Mouse (Mus musculus) CH12.LX (cell line): ENCODE results near the gene P2ry14. TPM values are rescaled to one million over a fixed set of nuclear protein-coding genes. Genes with fewer than 3 reads are reported as not detected.

Experiments
- DNase-seq: peaks from one replicate; pipeline ENCODE4 v3.0.0-alpha.2; 2013; ENCODE audit errors: extremely low read depth
- H3K27ac ChIP-seq: 2 replicates; pipeline ENCODE4 v1.5.1; 2012; ENCODE audit warnings: low read depth, mild to moderate bottlenecking, control low read depth, moderate library complexity; ENCODE audit not compliant: insufficient read depth
- H3K27me3 ChIP-seq: replicated peaks from 2 replicates; pipeline ENCODE3; 2012; ENCODE audit warnings: inconsistent platforms
- H3K36me3 ChIP-seq, 2 experiments: replicated peaks in 1 of 2; 2 replicates each; pipeline versions ENCODE3 to v1.6.1; 2012; ENCODE audit warnings: inconsistent platforms in 1 of 2, low read length in 1 of 2, mild to moderate bottlenecking in 1 of 2, mixed read lengths in 1 of 2, moderate library complexity in 1 of 2; ENCODE audit not compliant: control insufficient read depth in 1 of 2, insufficient read depth in 1 of 2
- H3K4me1 ChIP-seq, 2 experiments: 2 replicates each; pipeline ENCODE4 v1.6.1; 2012; ENCODE audit warnings: inconsistent platforms in 1 of 2, moderate library complexity in 1 of 2; ENCODE audit not compliant: insufficient read depth in 2 of 2, control insufficient read depth in 1 of 2
- H3K4me2 ChIP-seq: 2 replicates; pipeline ENCODE4 v1.6.1; 2012; ENCODE audit warnings: low read depth, mild to moderate bottlenecking, control low read depth; ENCODE audit not compliant: poor library complexity, insufficient read depth, severe bottlenecking
- H3K4me3 ChIP-seq, 3 experiments: fragments of 150-350 bp in 1 of 3; sonication (generic) in 1 of 3; replicated peaks in 1 of 3; 2 replicates each; pipeline versions ENCODE3 to v1.5.1; 2011 to 2012; ENCODE audit warnings: low read depth in 2 of 3, low read length in 2 of 3, mild to moderate bottlenecking in 2 of 3, moderate library complexity in 2 of 3, control low read depth in 1 of 3, improper control_type of control experiment in 1 of 3, inconsistent platforms in 1 of 3, mixed read lengths in 1 of 3; ENCODE audit not compliant: poor library complexity in 1 of 3
- H3K79me2 ChIP-seq: replicated peaks from 2 replicates; pipeline ENCODE4 v1.6.1; 2012; ENCODE audit warnings: mild to moderate bottlenecking, moderate library complexity; ENCODE audit not compliant: control insufficient read depth, poor library complexity, insufficient read depth, severe bottlenecking; ENCODE audit errors: extremely low read depth
- H3K9ac ChIP-seq: 2 replicates; pipeline ENCODE4 v1.6.1; 2012; ENCODE audit warnings: low read depth, mild to moderate bottlenecking, control low read depth, moderate library complexity; ENCODE audit not compliant: insufficient read depth
- H3K9me3 ChIP-seq: replicated peaks from 2 replicates; pipeline ENCODE3; 2012; ENCODE audit warnings: low read length, inconsistent platforms, mixed read lengths
- CHD2 ChIP-seq: IDR thresholded peaks from 2 replicates; pipeline ENCODE4 v1.6.1; 2011; ENCODE audit warnings: low read length, improper control_type of control experiment
- CTCF ChIP-seq, 2 experiments: IDR thresholded peaks in 1 of 2; conservative IDR thresholded peaks in 1 of 2; 2 replicates each; pipeline ENCODE4 v1.5.1; 2011 to 2012; ENCODE audit warnings: low read depth in 2 of 2, low read length in 2 of 2, improper control_type of control experiment in 1 of 2, inconsistent platforms in 1 of 2, mild to moderate bottlenecking in 1 of 2, moderate library complexity in 1 of 2
- ELF1 ChIP-seq: IDR thresholded peaks from 2 replicates; pipeline ENCODE4 v1.6.1; 2014; ENCODE audit warnings: low read depth, mild to moderate bottlenecking, inconsistent platforms, low read length, improper control_type of control experiment
- GABPA ChIP-seq: IDR thresholded peaks from 2 replicates; pipeline ENCODE4 v1.6.1; 2012; ENCODE audit warnings: low read depth, low read length, improper control_type of control experiment, inconsistent platforms; ENCODE audit not compliant: insufficient replicate concordance
- JUND ChIP-seq: conservative IDR thresholded peaks from 2 replicates; pipeline ENCODE4 v1.6.1; 2011; ENCODE audit warnings: low read depth, low read length, improper control_type of control experiment
- MAX ChIP-seq: IDR thresholded peaks from 2 replicates; pipeline ENCODE4 v1.6.1; 2011; ENCODE audit warnings: low read length, improper control_type of control experiment
- MAZ ChIP-seq: IDR thresholded peaks from 2 replicates; pipeline ENCODE4 v1.6.1; 2012; ENCODE audit warnings: low read depth, mild to moderate bottlenecking, inconsistent platforms, low read length, improper control_type of control experiment, moderate library complexity
- MEF2A ChIP-seq: IDR thresholded peaks from 2 replicates; pipeline ENCODE4 v1.6.1; 2014; ENCODE audit warnings: low read depth, mild to moderate bottlenecking, inconsistent platforms, low read length, improper control_type of control experiment, borderline replicate concordance
- MYC ChIP-seq: IDR thresholded peaks from 2 replicates; pipeline ENCODE4 v1.6.1; 2011; ENCODE audit warnings: low read depth, mild to moderate bottlenecking, improper control_type of control experiment, low read length
- NRF1 ChIP-seq: IDR thresholded peaks from 2 replicates; pipeline ENCODE4 v1.6.1; 2014; ENCODE audit warnings: low read depth, mild to moderate bottlenecking, inconsistent platforms, low read length, improper control_type of control experiment, moderate library complexity
- POLR2A ChIP-seq: IDR thresholded peaks from 2 replicates; pipeline ENCODE4 v1.6.1; 2011; ENCODE audit warnings: low read depth, mild to moderate bottlenecking, improper control_type of control experiment, low read length
- RAD21 ChIP-seq: IDR thresholded peaks from 2 replicates; pipeline ENCODE4 v1.6.1; 2011; ENCODE audit warnings: low read depth, mild to moderate bottlenecking, low read length, improper control_type of control experiment, moderate library complexity
- RCOR1 ChIP-seq: conservative IDR thresholded peaks from 2 replicates; pipeline ENCODE4 v1.6.1; 2012; ENCODE audit warnings: low read depth, mild to moderate bottlenecking, inconsistent platforms, low read length, improper control_type of control experiment
- SMC3 ChIP-seq: IDR thresholded peaks from 2 replicates; pipeline ENCODE4 v1.6.1; 2011; ENCODE audit warnings: low read depth, low read length, improper control_type of control experiment
- TCF12 ChIP-seq: IDR thresholded peaks from 2 replicates; pipeline ENCODE4 v1.6.1; 2014; ENCODE audit warnings: low read depth, mild to moderate bottlenecking, inconsistent platforms, low read length, improper control_type of control experiment
- USF1 ChIP-seq: IDR thresholded peaks from 2 replicates; pipeline ENCODE4 v1.6.1; 2014; ENCODE audit warnings: low read depth, mild to moderate bottlenecking, inconsistent platforms, low read length, improper control_type of control experiment
- USF2 ChIP-seq: conservative IDR thresholded peaks from 2 replicates; pipeline ENCODE4 v1.6.1; 2011; ENCODE audit warnings: low read depth, low read length, improper control_type of control experiment
- ZKSCAN1 ChIP-seq: IDR thresholded peaks from 2 replicates; pipeline ENCODE4 v1.6.1; 2012; ENCODE audit warnings: low read depth, inconsistent platforms, low read length, improper control_type of control experiment, borderline replicate concordance
- dilution Hi-C: fragments of 300-500 bp; cut with MboI; formaldehyde crosslinking; loops from 2 replicates; pipeline ENCODE4 v1.14.3; 2020; ENCODE audit warnings: low sequenced_read_pairs; ENCODE audit not compliant: extremely low pct_unique_long_range_greater_than_20kb, extremely low pct_ligation_motif_present
- in situ Hi-C: fragments of 300-500 bp; cut with MboI; formaldehyde crosslinking; loops from 3 replicates; pipeline ENCODE4 v1.14.3; 2019; ENCODE audit warnings: low sequenced_read_pairs, low pct_ligation_motif_present, low pct_unique_long_range_greater_than_20kb, mixed read lengths
- polyA plus RNA-seq: library from polyadenylated mRNA; unstranded; fragments of >175 nt; gene quantifications from 2 replicates; pipeline ENCODE4 v1.2.1, GENCODE M21; 2012; ENCODE audit warnings: low read depth; ENCODE audit not compliant: insufficient read length
- total RNA-seq, 2 experiments: library from RNA; depleted of rRNA; stranded (reverse); fragments of 300-350 nt in 1 of 2; fragments of >200 nt in 1 of 2; gene quantifications; 2 replicates each; pipeline ENCODE4 v1.2.3; 2012 to 2014

Gene P2ry14
- total and polyA plus RNA-seq, 3 experiments, result 0.20 to 0.34 (median 0.24) TPM

- in situ Hi-C loops (loop anchor here (5.0 to 25.0 kb wide), 2 partner anchors 92 to 568 kb away; partner anchors contain the start of gene Gm5538), dilution Hi-C loops (no loop called here)
- Histone ChIP-seq H3K36me3 (no peaks in the 10 kb centered on the region), H3K4me1 (peaks cover 0 to 7% of the 10 kb centered on the region in 2 experiments; a peak in 1 of 4 replicates), H3K4me2 (no peak overlapping the region), H3K27me3 (no peaks in the 10 kb centered on the region), H3K27ac (no peak overlapping the region), H3K79me2 (no peaks in the 10 kb centered on the region), H3K9ac (no peak overlapping the region), H3K9me3 (no peaks in the 10 kb centered on the region), H3K4me3 (no peak overlapping the region)
- TF ChIP-seq TCF12 (no peak), JUND (no peak), SMC3 (peak; percentile 33), POLR2A (no peak), ZKSCAN1 (no peak), CTCF (conservative IDR thresholded peaks at IDR 0.05 in 1 of 2, IDR thresholded peaks at IDR 0.05 in 1 of 2; ENCODE audit: low read depth in 2 of 2, low read length in 2 of 2) (peak in 1 of 2 experiments; percentile 54; a peak in 2 of 4 replicates), ELF1 (no peak), USF2 (no peak), NRF1 (no peak), RAD21 (peak; percentile 42), USF1 (no peak), CHD2 (no peak), MAZ (no peak), GABPA (no peak)
- DNase-seq, result no peak
Measured at GRCm38 (mm10) chr3:59169215-59169614, 15.8 kb upstream of the P2ry14 start.

GRCm38 (mm10) chr3:59168476-59168875 lies 15.1 kb upstream of the P2ry14 start:
- Histone ChIP-seq H3K4me2 (no peak overlapping the region), H3K36me3 (no peaks in the 10 kb centered on the region), H3K79me2 (no peaks in the 10 kb centered on the region), H3K27me3 (no peaks in the 10 kb centered on the region), H3K4me3 (no peak overlapping the region), H3K4me1 (0 out of 4 replicates have a peak, but pooled peaks cover 0 to 2% of the 10 kb centered on the region in 2 experiments), H3K27ac (no peak overlapping the region), H3K9me3 (no peaks in the 10 kb centered on the region), H3K9ac (no peak overlapping the region)
- TF ChIP-seq GABPA (no peak), SMC3 (peak; percentile 82), MYC (peak; percentile 62), MEF2A (no peak), RAD21 (peak; percentile 60), CTCF (conservative IDR thresholded peaks at IDR 0.05 in 1 of 2, IDR thresholded peaks at IDR 0.05 in 1 of 2; ENCODE audit: low read depth in 2 of 2, low read length in 2 of 2) (peak in 1 of 2 experiments; percentile 67; a peak in 2 of 4 replicates), ZKSCAN1 (no peak), MAX (no peak), RCOR1 (no peak)
- in situ Hi-C loops (loop anchor here (5.0 to 25.0 kb wide), 2 partner anchors 91 to 569 kb away; partner anchors contain the start of gene Gm5538), dilution Hi-C loops (no loop called here)
- DNase-seq, result peak; percentile 25
